8 mouse cellular contexts compared by ENCODE assay signal in the genomic region with DNA sequence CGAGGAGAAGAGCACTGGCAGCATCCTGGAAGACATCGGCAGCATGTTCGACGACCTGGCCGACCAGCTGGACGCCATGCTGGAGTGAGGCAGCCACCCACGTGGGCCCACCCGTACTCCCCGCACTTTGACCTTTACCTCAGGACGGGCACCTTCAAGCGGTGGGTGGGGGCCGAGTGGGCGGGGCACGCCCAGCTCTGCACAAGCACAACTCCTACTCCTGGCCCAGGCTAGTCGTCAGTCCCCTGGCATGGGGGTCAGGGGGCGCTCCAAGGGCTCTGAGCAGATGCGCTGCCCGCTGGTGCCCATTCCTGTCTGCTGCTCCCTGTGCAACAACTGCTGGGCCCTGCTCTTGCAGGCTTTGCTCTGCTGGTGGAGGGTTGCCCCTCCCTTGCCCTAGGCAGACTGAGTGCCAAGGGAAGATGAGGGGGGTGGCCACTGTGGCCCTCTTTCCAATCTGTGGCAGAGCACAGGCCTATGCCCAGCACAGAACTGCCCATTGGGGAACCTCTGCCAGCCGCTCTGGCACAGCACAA. TPM values are rescaled to one million over a fixed set of nuclear protein-coding genes. Genes with fewer than 3 reads are reported as not detected.
A peak's percentile ranks its signal among the peaks of the same experiment; 100 is the strongest.
DNase-seq lines count a peak whose midpoint lies in the region; ATAC-seq lines count a peak whose summit lies in the region.

No protein-coding gene starts in this region.

- peaks cover 46% of the 10 kb centered on the region for H3K36me3 ChIP-seq in heart, embryonic 14.5 days (ENCODE audit: control insufficient read depth, insufficient read depth, low read length)
- peaks cover 16% of the 10 kb centered on the region for H3K36me3 ChIP-seq in neural tube, embryonic 11.5 days (ENCODE audit: control insufficient read depth, insufficient read depth, low read length)
- peaks cover 24% of the 10 kb centered on the region for H3K36me3 ChIP-seq in intestine, embryonic 15.5 days
- peaks cover 100% of the 10 kb centered on the region for H3K36me3 ChIP-seq in neural tube, embryonic 13.5 days

- H3K4me2 ChIP-seq in heart, embryonic 14.5 days (ENCODE audit: low read length): peak overlapping the region; percentile 62
- no peak overlapping the region for H3K4me2 ChIP-seq in neural tube, embryonic 11.5 days (ENCODE audit: low read depth)
- peak overlapping the region; percentile 47 for H3K4me2 ChIP-seq in intestine, embryonic 15.5 days (replicated peaks)
- H3K4me2 ChIP-seq in neural tube, embryonic 13.5 days: no peak overlapping the region

- WGBS in heart, embryonic 14.5 days: 48% methylated on average over 19 of the region's 19 CpGs
- WGBS in neural tube, embryonic 11.5 days: 47% methylated on average over 19 of the region's 19 CpGs
- 43% methylated on average over 19 of the region's 19 CpGs for WGBS in intestine, embryonic 15.5 days
- 59% methylated on average over 18 of the region's 19 CpGs for WGBS in neural tube, embryonic 13.5 days

- DNase-seq in heart, postnatal 10 days: no peak
- no peak for DNase-seq in neural tube, embryonic 11.5 days (ENCODE audit: low spot score)
- DNase-seq in neural tube, embryonic 10.5 days (ENCODE audit: extremely low spot score, low spot score): no peak
- no peak for DNase-seq in layer of hippocampus, adult 8-10 months (ENCODE audit: low spot score in 2 of 2)

- H3K27me3 ChIP-seq in heart, embryonic 14.5 days (ENCODE audit: control insufficient read depth, insufficient read depth, low read length): no peaks in the 10 kb centered on the region
- H3K27me3 ChIP-seq in neural tube, embryonic 11.5 days (ENCODE audit: control insufficient read depth, insufficient read depth, low read length): no peaks in the 10 kb centered on the region
- H3K27me3 ChIP-seq in intestine, embryonic 15.5 days (replicated peaks): no peaks in the 10 kb centered on the region
- H3K27me3 ChIP-seq in neural tube, embryonic 13.5 days: no peaks in the 10 kb centered on the region

- 0 out of 2 replicates have a peak, but pooled peaks have one; percentile 7 for ATAC-seq in heart, embryonic 14.5 days (ENCODE audit: insufficient number of reproducible peaks, insufficient read depth, low FRiP score, low read depth)
- ATAC-seq in neural tube, embryonic 11.5 days (ENCODE audit: insufficient read depth, low FRiP score, low TSS enrichment): 0 out of 2 replicates have a peak, but pooled peaks have one; percentile 17
- peak; percentile 68 for ATAC-seq in intestine, embryonic 15.5 days
- ATAC-seq in neural tube, embryonic 13.5 days (ENCODE audit: low read depth): 0 out of 2 replicates have a peak, but pooled peaks have one; percentile 2
- ATAC-seq in inflammation-experienced regulatory T-cells, adult 6 months: no peak

- H3K27ac ChIP-seq in heart, embryonic 14.5 days (replicated peaks in 1 of 2; ENCODE audit: control insufficient read depth in 1 of 2, insufficient read depth in 1 of 2, low read depth in 2 of 2, low read length in 2 of 2): no peak overlapping the region
- H3K27ac ChIP-seq in neural tube, embryonic 11.5 days (ENCODE audit: low read depth, low read length): no peak overlapping the region
- H3K27ac ChIP-seq in intestine, embryonic 15.5 days: no peak overlapping the region
- H3K27ac ChIP-seq in neural tube, embryonic 13.5 days (replicated peaks): no peak overlapping the region

- 0 out of 4 replicates have a peak overlapping the region, but pooled peaks of 1 of the 2 experiments have one; percentile 25 for H3K4me3 ChIP-seq in heart, embryonic 14.5 days (ENCODE audit: control insufficient read depth in 1 of 2, insufficient read depth in 1 of 2, low read depth in 1 of 2, low read length in 2 of 2)
- no peak overlapping the region for H3K4me3 ChIP-seq in neural tube, embryonic 11.5 days (ENCODE audit: low read depth, low read length)
- H3K4me3 ChIP-seq in intestine, embryonic 15.5 days (replicated peaks): no peak overlapping the region
- no peak overlapping the region for H3K4me3 ChIP-seq in neural tube, embryonic 13.5 days

- intact Hi-C loops in heart, postnatal 10 days (cut with DNase I): no loop called here

- no peak overlapping the region for H3K9ac ChIP-seq in heart, embryonic 14.5 days (ENCODE audit: low read length)
- H3K9ac ChIP-seq in neural tube, embryonic 11.5 days (ENCODE audit: low read length): no peak overlapping the region
- no peak overlapping the region for H3K9ac ChIP-seq in intestine, embryonic 15.5 days
- no peak overlapping the region for H3K9ac ChIP-seq in neural tube, embryonic 13.5 days

- no peaks in the 10 kb centered on the region for H3K9me3 ChIP-seq in heart, embryonic 14.5 days (ENCODE audit: control insufficient read depth, low read length)
- H3K9me3 ChIP-seq in neural tube, embryonic 11.5 days (ENCODE audit: control insufficient read depth, low read length): no peaks in the 10 kb centered on the region
- no peaks in the 10 kb centered on the region for H3K9me3 ChIP-seq in intestine, embryonic 15.5 days
- H3K9me3 ChIP-seq in neural tube, embryonic 13.5 days: no peaks in the 10 kb centered on the region

- H3K4me1 ChIP-seq in heart, embryonic 14.5 days (ENCODE audit: control insufficient read depth in 2 of 2, insufficient read depth in 2 of 2, low read length in 2 of 2): peaks cover 6 to 7% of the 10 kb centered on the region in 2 experiments; a peak in 3 of 4 replicates
- H3K4me1 ChIP-seq in neural tube, embryonic 11.5 days (ENCODE audit: control insufficient read depth, insufficient read depth, low read length): no peaks in the 10 kb centered on the region
- peaks cover 11% of the 10 kb centered on the region for H3K4me1 ChIP-seq in intestine, embryonic 15.5 days (replicated peaks)
- peaks cover 13% of the 10 kb centered on the region for H3K4me1 ChIP-seq in neural tube, embryonic 13.5 days (replicated peaks)

RNA-seq across cellular contexts. Expression of a gene that starts 18.8 kb away (rescaled TPM):
- polyA plus RNA-seq in heart, embryonic 14.5 days (2014; fragmentation: Nextera tagmentation; extraction: Ambion mirVana): 0.26 and 0.62 TPM in 2 replicates
- under 1 TPM; 0.48 to 0.52 TPM for total RNA-seq in heart, postnatal 10 days (2021)
- 7.4 and 8.4 TPM in 2 replicates for polyA plus RNA-seq in neural tube, embryonic 11.5 days (2014; fragmentation: Nextera tagmentation; extraction: Ambion mirVana)
- 1.5 and 1.8 TPM in 2 replicates for polyA plus RNA-seq in intestine, embryonic 15.5 days (2015; fragmentation: Nextera tagmentation; extraction: Ambion mirVana)
- 35.0 and 35.3 TPM in 2 replicates for polyA plus RNA-seq in neural tube, embryonic 13.5 days (2015; fragmentation: Nextera tagmentation; extraction: Ambion mirVana)
- polyA plus RNA-seq in inflammation-experienced regulatory T-cells, adult 6 months (2017; shearing (Covaris generic)): under 1 TPM in 2 of 3 experiments, not detected in 1; 0.16 to 0.23 TPM
- 100 to 1,000 TPM; 134 to 172 (median 153) TPM for total RNA-seq in layer of hippocampus, adult 8-10 months (2022)

RNA-seq across cellular contexts. Expression of a gene that starts 20.5 kb away (rescaled TPM):
- 68.8 and 74.4 TPM in 2 replicates for polyA plus RNA-seq in heart, embryonic 14.5 days (2014; fragmentation: Nextera tagmentation; extraction: Ambion mirVana)
- total RNA-seq in heart, postnatal 10 days (2021): 10 to 100 TPM; 75.9 to 77.9 TPM
- 81.2 and 88.1 TPM in 2 replicates for polyA plus RNA-seq in neural tube, embryonic 11.5 days (2014; fragmentation: Nextera tagmentation; extraction: Ambion mirVana)
- 81.6 and 89.3 TPM in 2 replicates for polyA plus RNA-seq in intestine, embryonic 15.5 days (2015; fragmentation: Nextera tagmentation; extraction: Ambion mirVana)
- polyA plus RNA-seq in neural tube, embryonic 13.5 days (2015; fragmentation: Nextera tagmentation; extraction: Ambion mirVana): 70.1 and 82.9 TPM in 2 replicates
- polyA plus RNA-seq in inflammation-experienced regulatory T-cells, adult 6 months (2017; shearing (Covaris generic)): 10 to 100 TPM; 45.5 to 54.2 (median 53.7) TPM
- 100 to 1,000 TPM in 2 of 4 experiments, 10 to 100 TPM in 2; 82.9 to 106 (median 97.4) TPM for total RNA-seq in layer of hippocampus, adult 8-10 months (2022)

RNA-seq across cellular contexts. Expression of a gene that starts 26.8 kb away (rescaled TPM):
- 1.7 and 1.9 TPM in 2 replicates for polyA plus RNA-seq in heart, embryonic 14.5 days (2014; fragmentation: Nextera tagmentation; extraction: Ambion mirVana)
- under 1 TPM; 0.32 to 0.45 TPM for total RNA-seq in heart, postnatal 10 days (2021)
- polyA plus RNA-seq in neural tube, embryonic 11.5 days (2014; fragmentation: Nextera tagmentation; extraction: Ambion mirVana): 1.2 and 1.7 TPM in 2 replicates
- polyA plus RNA-seq in intestine, embryonic 15.5 days (2015; fragmentation: Nextera tagmentation; extraction: Ambion mirVana): 5.2 and 8.7 TPM in 2 replicates
- 1.5 and 1.6 TPM in 2 replicates for polyA plus RNA-seq in neural tube, embryonic 13.5 days (2015; fragmentation: Nextera tagmentation; extraction: Ambion mirVana)
- polyA plus RNA-seq in inflammation-experienced regulatory T-cells, adult 6 months (2017; shearing (Covaris generic)): 1 to 10 TPM; 1.1 to 6.5 (median 2.0) TPM
- total RNA-seq in layer of hippocampus, adult 8-10 months (2022): 10 to 100 TPM; 63.4 to 66.7 (median 65.6) TPM

RNA-seq across cellular contexts. Expression of a gene that starts 28.3 kb away (rescaled TPM):
- polyA plus RNA-seq in heart, embryonic 14.5 days (2014; fragmentation: Nextera tagmentation; extraction: Ambion mirVana): 15.2 and 17.5 TPM in 2 replicates
- total RNA-seq in heart, postnatal 10 days (2021): 10 to 100 TPM; 11.6 to 12.9 TPM
- 26.2 and 29.7 TPM in 2 replicates for polyA plus RNA-seq in neural tube, embryonic 11.5 days (2014; fragmentation: Nextera tagmentation; extraction: Ambion mirVana)
- polyA plus RNA-seq in intestine, embryonic 15.5 days (2015; fragmentation: Nextera tagmentation; extraction: Ambion mirVana): 25.2 and 27.3 TPM in 2 replicates
- 35.7 and 36.2 TPM in 2 replicates for polyA plus RNA-seq in neural tube, embryonic 13.5 days (2015; fragmentation: Nextera tagmentation; extraction: Ambion mirVana)
- 10 to 100 TPM; 14.0 to 14.9 (median 14.5) TPM for polyA plus RNA-seq in inflammation-experienced regulatory T-cells, adult 6 months (2017; shearing (Covaris generic))
- 10 to 100 TPM; 39.7 to 43.9 (median 41.9) TPM for total RNA-seq in layer of hippocampus, adult 8-10 months (2022)

RNA-seq across cellular contexts. Expression of a gene that starts 33.5 kb away (rescaled TPM):
- polyA plus RNA-seq in heart, embryonic 14.5 days (2014; fragmentation: Nextera tagmentation; extraction: Ambion mirVana): not detected in 2 replicates
- under 1 TPM in 1 of 2 experiments, not detected in 1; 0.26 TPM for total RNA-seq in heart, postnatal 10 days (2021)
- 0.33 and 0.51 TPM in 2 replicates for polyA plus RNA-seq in neural tube, embryonic 11.5 days (2014; fragmentation: Nextera tagmentation; extraction: Ambion mirVana)
- 0.40 and 0.68 TPM in 2 replicates for polyA plus RNA-seq in intestine, embryonic 15.5 days (2015; fragmentation: Nextera tagmentation; extraction: Ambion mirVana)
- not detected in 2 replicates for polyA plus RNA-seq in neural tube, embryonic 13.5 days (2015; fragmentation: Nextera tagmentation; extraction: Ambion mirVana)
- polyA plus RNA-seq in inflammation-experienced regulatory T-cells, adult 6 months (2017; shearing (Covaris generic)): not detected
- total RNA-seq in layer of hippocampus, adult 8-10 months (2022): 1 to 10 TPM in 2 of 4 experiments, under 1 TPM in 2; 0.90 to 2.0 (median 1.4) TPM

Comparison
In these comparisons a context has a peak if more than half of its experiments do, and no peak if none do; other contexts are left out.
1. H3K4me2 ChIP-seq: peak in heart, embryonic 14.5 days (single experiment) and intestine, embryonic 15.5 days (single experiment); none in neural tube, embryonic 11.5 days (single experiment) and neural tube, embryonic 13.5 days (single experiment).